Mouse (Mus musculus): Measurements from ENCODE around the gene Vwa8.
A peak's percentile ranks its signal among the peaks of the same experiment; 100 is the strongest.
"Not testable (repeated sequence)": the region's sequence is repeated elsewhere in the genome, so short reads cannot be mapped to it uniquely, and the experiment has no call there.

Vwa8 gene

DNA sequence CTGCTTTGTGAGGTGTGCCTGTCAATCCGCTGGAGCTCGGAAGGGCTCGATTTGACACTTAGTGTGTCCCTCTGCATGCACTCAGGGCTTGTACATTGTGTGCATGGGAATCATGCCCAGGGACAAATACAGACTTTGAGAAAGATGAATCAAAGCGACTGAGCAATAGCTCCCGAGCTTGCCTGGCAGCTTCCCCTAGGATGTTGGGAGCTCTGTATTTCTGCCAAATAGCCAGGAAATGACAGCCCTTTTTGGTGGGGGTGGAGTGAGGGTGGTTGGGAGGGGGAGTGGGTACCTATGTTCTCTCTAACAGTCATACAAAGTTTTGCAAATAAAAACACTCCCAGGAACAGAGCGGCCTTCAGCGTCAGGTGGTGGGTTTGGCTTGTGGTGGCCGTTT is 138.7 kb downstream of the Vwa8 start:
- no peak for DNase-seq

DNA sequence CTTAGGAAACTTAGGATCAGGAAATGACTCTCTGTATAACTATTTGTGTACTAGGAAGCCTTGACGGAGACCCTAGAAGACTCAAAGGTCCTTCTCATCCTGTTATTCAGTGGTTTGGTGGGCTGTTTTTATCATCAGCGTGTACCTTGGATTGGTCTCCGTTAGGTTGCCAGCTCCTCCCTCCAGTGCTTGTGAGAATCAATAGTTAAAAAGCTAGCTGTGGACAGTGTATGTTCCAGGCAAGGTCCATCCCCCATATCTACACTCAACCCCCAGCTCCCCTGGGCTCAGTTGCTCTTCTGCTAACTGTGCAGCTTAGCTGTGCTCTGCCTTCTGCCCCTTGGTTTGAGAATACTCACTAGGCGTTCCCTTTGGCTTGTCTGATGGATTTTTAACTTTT is 143.6 kb downstream of the Vwa8 start:
- DNase-seq: no peak

GRCm38 (mm10) chr14:78993515-78993914 is 144.7 kb downstream of the Vwa8 start:
- no peak for DNase-seq

DNA sequence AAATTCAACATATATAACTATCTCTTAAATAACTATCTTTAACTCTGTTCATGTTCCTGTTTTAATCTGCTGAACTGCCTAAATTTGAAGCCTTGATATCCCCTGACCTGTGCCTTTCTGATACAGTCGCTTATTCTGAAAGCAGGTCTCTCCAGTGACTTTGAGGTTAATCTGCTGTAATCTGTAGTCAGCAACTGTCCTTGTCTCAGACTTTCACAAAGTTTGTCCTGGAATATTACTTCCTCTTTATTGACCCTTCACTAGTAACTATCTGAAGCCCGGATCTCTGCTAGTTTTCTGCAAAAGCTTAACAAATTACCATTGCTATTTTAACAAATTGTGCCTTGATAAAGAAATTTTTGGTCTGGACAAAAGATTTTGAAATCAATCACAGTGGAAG is 147.5 kb downstream of the Vwa8 start:
- DNase-seq: no peak

DNA sequence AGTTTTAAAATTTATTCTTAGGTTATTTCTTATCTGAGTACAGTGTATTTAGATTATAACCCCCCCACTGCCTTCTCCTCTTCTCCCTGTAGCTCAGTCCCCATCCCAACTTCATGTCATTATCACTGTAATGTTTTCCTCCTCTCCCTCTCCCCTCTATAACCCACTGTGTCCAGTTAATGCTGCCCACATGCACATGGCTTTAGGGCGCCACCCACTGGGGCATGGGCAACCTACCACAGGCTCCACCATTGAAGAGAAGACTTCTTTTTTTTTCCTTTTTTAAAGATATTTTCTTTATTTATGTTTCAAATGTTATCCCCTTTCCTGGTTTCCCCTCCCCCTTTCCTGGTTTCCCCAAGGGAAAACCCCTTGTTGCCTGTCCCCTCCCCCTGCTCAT is 154.7 kb downstream of the Vwa8 start:
- DNase-seq: no peak

GRCm38 (mm10) chr14:79017710-79018109 is 168.9 kb downstream of the Vwa8 start:
- not testable (repeated sequence) for DNase-seq

- DNase-seq: peak; percentile 26 to 38
These were observed 169.7 kb downstream of the Vwa8 start for GRCm38 (mm10) chr14:79018564-79018963.

DNA sequence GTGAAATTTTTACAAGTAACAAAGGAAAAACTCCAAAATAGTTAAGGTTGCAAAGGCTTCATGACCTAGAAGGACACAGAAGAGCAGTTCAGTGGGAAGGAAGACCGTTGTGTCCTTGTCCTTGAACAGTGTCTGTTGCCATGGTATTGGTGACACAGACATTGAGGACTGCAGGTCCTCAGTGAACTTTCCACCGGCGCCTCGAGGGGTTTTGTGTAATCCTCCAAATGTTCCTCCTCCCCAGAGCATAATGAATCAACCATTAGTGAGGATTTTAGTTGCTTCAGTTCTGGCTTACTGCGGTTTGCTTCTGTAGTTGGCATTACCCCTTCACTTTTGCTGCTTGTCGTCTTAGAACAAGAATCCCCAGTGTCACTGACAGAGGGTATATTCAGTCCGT is 172.9 kb downstream of the Vwa8 start:
- no peak for DNase-seq

DNA sequence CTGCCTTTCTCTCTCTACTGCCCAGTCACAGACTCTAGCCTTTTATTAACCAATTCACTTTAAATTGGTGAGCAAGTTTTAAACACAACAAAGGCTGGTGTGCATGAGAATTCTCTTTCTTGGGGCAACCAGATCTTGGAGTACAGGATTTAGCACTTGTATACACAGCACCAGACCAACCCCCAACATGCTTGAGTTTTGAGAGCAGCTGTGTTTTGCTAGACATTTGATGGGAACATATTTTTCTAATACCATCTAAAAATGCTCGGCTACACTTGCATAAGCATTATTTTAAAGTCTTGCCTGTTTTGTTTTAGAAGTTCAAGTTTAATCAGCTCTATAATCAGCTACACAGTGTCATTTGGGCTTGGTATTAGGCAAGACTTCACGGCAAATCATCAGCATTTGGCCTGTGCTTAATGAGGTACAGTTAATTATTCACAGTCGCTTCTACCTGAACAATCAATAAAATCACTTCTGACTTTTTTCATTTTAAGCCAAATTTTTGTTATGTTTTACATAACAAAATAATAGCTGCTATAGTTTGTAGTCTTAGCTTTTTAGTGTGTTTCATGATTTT is 180.2 kb downstream of the Vwa8 start:
- DNase-seq: no peak

- no peak for DNase-seq
These were observed 181.9 kb downstream of the Vwa8 start for GRCm38 (mm10) chr14:79030715-79031114.

DNA sequence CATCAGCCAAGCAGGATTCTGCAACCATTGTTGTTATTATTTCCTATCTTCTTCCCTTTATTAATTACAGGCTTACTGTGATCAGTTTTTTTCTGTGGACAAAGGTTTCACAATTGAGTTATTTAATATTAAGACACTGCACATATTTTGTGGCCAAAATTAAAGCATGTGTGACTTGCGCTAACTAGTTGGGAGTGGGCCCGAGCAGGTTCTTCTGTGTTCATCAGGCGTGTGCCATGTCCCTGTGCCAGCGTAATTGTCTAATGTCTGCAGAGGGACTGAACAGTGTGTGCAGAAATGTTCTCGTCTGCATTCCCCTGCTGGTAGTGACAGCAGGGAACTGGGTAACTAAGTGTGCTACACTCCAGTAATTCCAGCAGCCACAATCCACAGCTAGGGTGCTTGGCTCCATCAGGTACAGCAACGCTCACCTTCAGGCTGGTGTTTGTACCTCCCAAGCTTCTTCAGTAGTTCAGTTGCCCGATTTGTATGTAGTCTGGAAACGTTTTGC is 182.4 kb downstream of the Vwa8 start:
- DNase-seq: no peak

GRCm38 (mm10) chr14:79033396-79033795 is 184.5 kb downstream of the Vwa8 start:
- no peak for DNase-seq

- DNase-seq: peak; percentile 68 to 81
These were observed 185.7 kb downstream of the Vwa8 start for GRCm38 (mm10) chr14:79034511-79034913.

- DNase-seq: no peak
These were observed 186.7 kb downstream of the Vwa8 start for GRCm38 (mm10) chr14:79035575-79035974.

- DNase-seq: no peak
These were observed 198.3 kb downstream of the Vwa8 start for GRCm38 (mm10) chr14:79047186-79047585.

DNA sequence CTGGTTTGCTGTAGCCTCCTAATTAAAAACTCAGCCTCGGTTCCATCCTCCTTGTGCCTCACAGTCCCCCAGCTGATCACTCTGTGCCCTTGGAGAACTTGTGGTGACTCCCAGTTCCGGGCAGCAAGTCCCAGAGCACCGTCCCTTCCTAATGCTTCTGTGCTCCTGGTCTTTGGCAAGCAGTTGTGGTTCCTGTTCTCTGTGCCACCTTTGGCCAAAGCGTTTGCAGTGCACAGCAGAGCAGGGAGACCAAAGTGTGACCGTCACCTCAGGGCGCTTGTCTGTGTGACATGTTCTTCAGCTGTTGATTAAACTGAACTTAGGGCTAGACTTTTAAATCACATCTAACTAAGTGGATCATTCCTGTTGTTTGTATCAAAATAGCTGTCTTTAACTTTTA is 199.1 kb downstream of the Vwa8 start:
- DNase-seq: no peak

- DNase-seq: no peak
These were observed 200.7 kb downstream of the Vwa8 start for GRCm38 (mm10) chr14:79049544-79049943.

DNA sequence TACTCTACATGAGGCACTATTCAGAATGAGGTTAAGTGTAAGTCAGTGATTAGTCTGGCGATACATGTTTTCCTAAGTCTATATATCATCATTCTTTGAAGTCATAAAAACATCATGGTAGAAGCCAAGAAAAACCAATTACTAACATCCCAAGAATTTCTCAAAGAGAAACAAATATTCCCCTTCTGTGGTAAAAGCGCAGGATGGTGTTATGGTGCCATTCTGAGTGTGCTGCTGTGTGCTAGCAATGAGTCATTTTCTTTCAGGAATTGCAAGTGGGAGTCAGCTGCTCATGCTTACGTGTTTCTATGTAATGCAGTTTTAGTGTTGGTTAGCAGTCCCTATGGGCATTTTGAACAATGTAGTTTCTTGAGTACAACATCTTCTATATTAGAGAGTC is 216.8 kb downstream of the Vwa8 start:
- no peak for DNase-seq

DNA sequence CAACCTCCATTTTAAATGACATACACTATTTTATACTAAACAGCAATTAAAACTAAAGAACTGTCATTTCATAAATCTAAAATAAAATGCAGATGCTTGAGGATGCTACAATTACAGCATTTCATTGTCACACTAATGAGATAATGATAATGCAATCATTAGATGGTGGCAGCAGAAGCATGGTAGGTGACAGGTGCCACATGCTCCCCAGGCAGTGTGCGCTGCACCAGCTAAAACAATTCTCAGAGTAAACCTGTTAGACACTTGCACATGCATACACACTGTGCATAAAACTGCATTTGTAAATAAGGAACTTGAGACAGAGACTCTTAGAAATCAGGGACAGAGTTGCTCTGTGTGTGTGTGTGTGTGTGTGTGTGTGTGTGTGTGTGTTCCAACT is 220.7 kb downstream of the Vwa8 start:
- no peak for DNase-seq

DNA sequence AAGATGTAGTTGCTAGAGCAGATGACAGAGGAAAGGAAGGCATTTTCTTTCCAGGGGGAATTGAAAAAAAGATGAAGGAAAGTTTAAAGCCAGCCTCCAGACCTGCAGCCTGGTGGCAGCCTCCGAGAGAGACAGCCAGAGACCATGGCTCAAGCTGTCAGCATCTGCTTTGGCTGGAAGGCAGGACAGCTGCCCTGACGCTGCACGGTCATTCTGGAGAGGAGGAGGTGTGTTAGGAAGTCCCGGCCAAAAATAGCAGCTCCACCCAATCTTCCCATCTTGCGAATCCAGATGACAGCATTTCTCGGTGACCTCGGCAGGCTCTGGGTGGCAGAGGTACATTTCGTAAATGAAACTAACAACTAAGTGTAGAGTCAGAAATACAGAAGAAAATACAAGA is 225.9 kb downstream of the Vwa8 start:
- peak; percentile 14 to 45 for DNase-seq

DNA sequence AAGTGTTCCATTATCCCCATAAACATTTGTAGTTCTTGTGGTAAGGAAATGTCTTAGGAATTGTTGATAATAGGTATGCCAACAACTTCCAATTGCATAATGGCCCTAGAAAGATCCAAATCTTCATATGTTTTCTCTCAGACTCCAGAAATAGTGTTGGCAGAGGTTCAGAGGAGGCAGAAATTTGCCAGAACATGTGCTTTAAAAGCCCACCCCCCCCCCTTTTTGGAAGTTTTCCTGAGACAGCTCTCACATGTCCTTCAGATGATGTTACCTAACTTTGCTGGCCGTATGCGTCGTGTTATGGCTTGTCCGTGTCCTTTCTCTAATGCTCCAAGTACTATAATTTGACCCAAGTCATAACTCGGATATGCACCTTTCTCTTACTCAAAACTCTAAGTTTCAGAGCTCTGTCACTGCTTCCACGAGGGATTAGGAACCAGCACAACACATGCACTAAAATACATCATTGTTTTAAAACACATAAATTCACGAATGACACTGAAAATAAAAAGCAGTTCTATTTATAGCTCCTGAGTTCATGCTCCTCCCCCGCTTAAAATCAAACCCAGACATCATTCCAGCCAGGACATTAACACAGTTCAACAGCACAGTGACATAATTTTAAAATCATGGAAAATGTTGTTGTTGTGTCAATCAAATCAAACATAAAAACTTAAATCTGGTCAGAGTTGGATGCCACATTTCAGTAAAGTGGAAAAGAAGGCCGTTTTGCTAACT is 227.9 kb downstream of the Vwa8 start:
- DNase-seq: peak; percentile 13 to 44

DNA sequence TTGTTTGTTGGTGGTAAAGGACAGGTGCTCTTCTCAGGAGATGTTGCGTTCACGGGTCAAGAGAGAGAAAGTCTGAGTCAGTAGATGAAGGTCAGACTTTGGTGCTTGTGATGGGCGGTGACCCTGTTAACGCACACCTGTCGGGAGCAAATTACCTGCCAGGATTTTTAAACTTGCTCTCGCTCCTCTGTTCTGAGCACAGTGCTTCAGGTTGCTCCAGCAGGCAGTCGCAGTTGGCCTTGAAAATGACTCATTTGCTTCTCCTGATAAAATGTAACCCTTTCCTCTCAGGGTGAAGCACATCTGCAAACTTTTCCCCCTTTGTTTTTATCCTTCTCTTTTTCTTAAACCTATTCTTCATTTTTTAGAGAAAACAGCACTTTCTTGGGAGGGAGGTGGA is 234.7 kb downstream of the Vwa8 start:
- no peak for DNase-seq

- DNase-seq: no peak
These were observed 237.2 kb downstream of the Vwa8 start for GRCm38 (mm10) chr14:79086006-79086405.

GRCm38 (mm10) chr14:79089464-79089863 is 240.6 kb downstream of the Vwa8 start:
- DNase-seq: peak; percentile 31 to 44

DNA sequence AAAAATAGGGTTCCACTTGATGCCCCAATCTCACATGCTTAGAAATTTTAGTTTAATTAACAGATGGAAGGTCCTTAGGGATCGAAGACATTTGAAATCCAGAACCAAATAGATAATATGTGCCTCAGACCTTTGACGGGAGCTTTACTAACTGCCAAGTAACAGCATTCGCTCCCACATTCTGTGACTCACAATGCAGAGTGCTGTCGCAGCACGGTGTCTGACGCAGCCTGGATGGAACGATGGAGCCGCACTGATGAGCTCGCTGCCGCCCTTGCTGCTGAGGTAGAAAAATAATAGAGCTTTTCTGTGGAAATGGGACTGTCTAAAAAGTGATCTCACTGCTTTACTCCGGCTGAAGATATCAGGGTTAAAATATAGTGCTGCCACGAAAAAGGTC is 248.3 kb downstream of the Vwa8 start:
- DNase-seq: no peak
